Mouse (Mus musculus) E14TG2a.4 (cell line): ENCODE results near the gene Npc2.
A peak's percentile ranks its signal among the peaks of the same experiment; 100 is the strongest.

ENCODE experiments used
- H3K27me3 ChIP-seq: 2 replicates; pipeline ENCODE4 v1.6.1; 2014; ENCODE audit warnings: low read length, control low read depth; ENCODE audit not compliant: insufficient read depth
- H3K36me3 ChIP-seq: 2 replicates; pipeline ENCODE4 v1.6.1; 2014; ENCODE audit warnings: low read length, control low read depth; ENCODE audit not compliant: insufficient read depth
- H3K4me1 ChIP-seq: replicated peaks from 2 replicates; pipeline ENCODE4 v1.6.1; 2014; ENCODE audit warnings: low read depth, low read length, control low read depth
- H3K4me3 ChIP-seq: replicated peaks from 2 replicates; pipeline ENCODE4 v1.5.1; 2014; ENCODE audit warnings: mild to moderate bottlenecking, low read length
- H3K9me3 ChIP-seq: 2 replicates; pipeline ENCODE4 v1.6.1; 2014; ENCODE audit warnings: low read length, control low read depth
- CTCF ChIP-seq: conservative IDR thresholded peaks from 2 replicates; pipeline ENCODE4 v1.5.1; 2014; ENCODE audit warnings: low read length
- NANOG ChIP-seq: IDR thresholded peaks from 2 replicates; pipeline ENCODE4 v1.6.1; 2014; ENCODE audit warnings: borderline replicate concordance, low read length, mixed read lengths
- POU5F1 ChIP-seq: IDR thresholded peaks from 2 replicates; pipeline ENCODE4 v1.6.1; 2014; ENCODE audit warnings: low read length, borderline replicate concordance

The Npc2 gene

GRCm38 (mm10) chr12:84769624-84770023 lies 3.3 kb downstream of the Npc2 start:
- Histone ChIP-seq H3K27me3 (no peaks in the 10 kb centered on the region), H3K4me3 (0 out of 2 replicates have a peak overlapping the region, but pooled peaks have one; percentile 4), H3K36me3 (peaks cover 53% of the 10 kb centered on the region), H3K4me1 (peaks cover 86% of the 10 kb centered on the region), H3K9me3 (no peaks in the 10 kb centered on the region)
- no peak for TF ChIP-seq POU5F1

GRCm38 (mm10) chr12:84767510-84767909 lies 5.4 kb downstream of the Npc2 start:
- no peaks in the 10 kb centered on the region for H3K9me3 ChIP-seq
- H3K4me3 ChIP-seq = no peak overlapping the region
- peaks cover 71% of the 10 kb centered on the region for H3K36me3 ChIP-seq
- no peaks in the 10 kb centered on the region for H3K27me3 ChIP-seq
- peaks cover 97% of the 10 kb centered on the region for H3K4me1 ChIP-seq
- TF ChIP-seq NANOG (no peak), CTCF (no peak), POU5F1 (no peak)

GRCm38 (mm10) chr12:84766113-84766735 lies 6.7 kb downstream of the Npc2 start:
- H3K4me3 ChIP-seq = peak overlapping the region; percentile 26; the same call in 1 of the 2 replicates
- peaks cover 86% of the 10 kb centered on the region for H3K4me1 ChIP-seq
- peaks cover 80% of the 10 kb centered on the region for H3K36me3 ChIP-seq
- H3K9me3 ChIP-seq = no peaks in the 10 kb centered on the region
- TF ChIP-seq POU5F1 = no peak
- no peak for TF ChIP-seq CTCF
- no peak for TF ChIP-seq NANOG
- H3K27me3 ChIP-seq = no peaks in the 10 kb centered on the region

DNA sequence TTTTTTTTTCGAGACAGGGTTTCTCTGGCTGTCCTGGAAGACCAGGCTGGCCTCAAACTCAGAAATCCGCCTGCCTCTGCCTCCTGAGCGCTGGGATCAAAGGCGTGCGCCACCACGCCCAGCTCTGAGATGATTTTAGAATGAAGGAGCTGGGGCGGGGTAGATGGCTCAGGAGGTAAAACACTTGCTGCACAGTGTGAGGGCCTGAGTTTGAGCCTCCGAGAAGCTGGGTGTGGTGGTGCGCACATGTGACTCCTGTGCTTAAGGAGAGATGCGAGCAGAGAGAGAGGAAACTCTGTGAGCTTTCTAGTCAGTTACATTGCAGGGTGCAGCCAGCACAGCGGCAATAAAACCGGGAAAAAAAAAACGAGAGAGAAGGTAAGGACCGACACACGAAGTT lies 7.4 kb downstream of the Npc2 start:
- Histone ChIP-seq H3K27me3 (no peaks in the 10 kb centered on the region), H3K9me3 (no peaks in the 10 kb centered on the region), H3K36me3 (peaks cover 81% of the 10 kb centered on the region), H3K4me1 (peaks cover 79% of the 10 kb centered on the region), H3K4me3 (peak overlapping the region; percentile 26)
- TF ChIP-seq POU5F1 = no peak
- TF ChIP-seq NANOG = peak; percentile 37; the same call in 1 of the 2 replicates

GRCm38 (mm10) chr12:84764756-84765155 lies 8.2 kb downstream of the Npc2 start:
- no peak for TF ChIP-seq NANOG
- no peak for TF ChIP-seq POU5F1
- TF ChIP-seq CTCF = no peak
- peaks cover 84% of the 10 kb centered on the region for H3K36me3 ChIP-seq
- H3K4me3 ChIP-seq = no peak overlapping the region
- no peaks in the 10 kb centered on the region for H3K9me3 ChIP-seq
- peaks cover 72% of the 10 kb centered on the region for H3K4me1 ChIP-seq
- H3K27me3 ChIP-seq = no peaks in the 10 kb centered on the region

- TF ChIP-seq CTCF = no peak
- TF ChIP-seq NANOG = no peak
- TF ChIP-seq POU5F1 = no peak
- Histone ChIP-seq H3K4me1 (peaks cover 61% of the 10 kb centered on the region), H3K9me3 (no peaks in the 10 kb centered on the region), H3K36me3 (peaks cover 84% of the 10 kb centered on the region), H3K27me3 (no peaks in the 10 kb centered on the region), H3K4me3 (no peak overlapping the region)
These were observed 9.3 kb downstream of the Npc2 start for GRCm38 (mm10) chr12:84763577-84764218.

DNA sequence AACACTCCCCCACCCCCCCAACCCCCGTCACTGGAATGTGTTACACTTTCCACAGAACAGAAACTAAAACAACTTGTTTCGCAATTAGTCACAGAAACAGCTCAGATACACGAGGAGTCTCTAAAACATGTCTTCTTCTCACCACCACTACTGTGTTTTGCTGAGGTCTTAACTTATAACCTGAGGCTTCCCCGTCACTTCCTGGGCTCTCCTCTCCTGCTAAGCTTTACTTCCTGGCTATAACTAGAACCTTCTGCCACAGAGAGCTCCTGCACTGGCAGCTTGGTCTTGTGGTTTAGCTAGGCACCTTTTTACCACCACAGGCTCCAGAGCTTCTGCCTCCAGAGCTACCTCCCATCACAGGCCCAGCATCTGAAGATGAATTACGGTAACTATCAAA lies 10.4 kb downstream of the Npc2 start:
- no peaks in the 10 kb centered on the region for H3K9me3 ChIP-seq
- H3K4me3 ChIP-seq = no peak overlapping the region
- TF ChIP-seq CTCF (no peak), NANOG (no peak), POU5F1 (no peak)
- peaks cover 86% of the 10 kb centered on the region for H3K36me3 ChIP-seq
- H3K27me3 ChIP-seq = no peaks in the 10 kb centered on the region
- peaks cover 51% of the 10 kb centered on the region for H3K4me1 ChIP-seq

- H3K36me3 ChIP-seq = peaks cover 91% of the 10 kb centered on the region
- no peaks in the 10 kb centered on the region for H3K9me3 ChIP-seq
- peaks cover 26% of the 10 kb centered on the region for H3K4me1 ChIP-seq
- H3K4me3 ChIP-seq = no peak overlapping the region
- H3K27me3 ChIP-seq = no peaks in the 10 kb centered on the region
- TF ChIP-seq POU5F1 = no peak
- no peak for TF ChIP-seq NANOG
- peak; percentile 51 for TF ChIP-seq CTCF
These were observed 13.9 kb downstream of the Npc2 start for GRCm38 (mm10) chr12:84759063-84759462.

DNA sequence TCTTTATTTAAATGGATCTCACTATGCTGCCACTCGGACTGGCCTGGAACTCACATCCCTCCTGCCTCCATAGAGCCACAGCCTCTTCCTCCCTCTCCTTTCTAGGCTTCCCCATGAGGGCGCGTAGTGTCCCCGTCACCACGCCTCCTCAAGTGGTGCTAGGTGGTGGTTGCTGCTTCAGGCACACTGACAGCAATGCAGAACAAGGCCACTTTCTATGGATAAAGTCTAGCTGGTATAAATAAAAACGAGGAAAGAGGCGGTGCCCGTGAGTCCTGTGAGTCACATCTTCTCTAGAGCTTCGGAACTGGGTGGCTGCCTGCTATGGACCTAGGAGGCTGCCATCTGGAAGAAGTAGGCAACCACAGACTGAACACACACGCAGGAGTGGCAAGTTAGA lies 16.9 kb downstream of the Npc2 start:
- Histone ChIP-seq H3K4me1 (peaks cover 22% of the 10 kb centered on the region), H3K27me3 (no peaks in the 10 kb centered on the region), H3K9me3 (no peaks in the 10 kb centered on the region), H3K36me3 (peaks cover 65% of the 10 kb centered on the region), H3K4me3 (no peak overlapping the region)
- TF ChIP-seq NANOG = no peak
